Mouse (Mus musculus): Measurements from ENCODE around the gene Gpr153. TPM values are rescaled to one million over a fixed set of nuclear protein-coding genes. Genes with fewer than 3 reads are reported as not detected.
A peak's percentile ranks its signal among the peaks of the same experiment; 100 is the strongest.

The Gpr153 gene
- total RNA-seq, 2 experiments from 2014 or later, result 19.9 to 20.6 TPM

GRCm38 (mm10) chr4:152283186-152283950, 9.3 kb downstream of the Gpr153 start:
- intact Hi-C loops (cut with DNase I), result loop anchor here (10.0 kb wide), 1 partner anchor 299 kb away; the partner anchor contains the start of gene Thap3
- peak; percentile 89 to 92 for DNase-seq

GRCm38 (mm10) chr4:152285505-152285904, 11.5 kb downstream of the Gpr153 start:
- intact Hi-C loops (cut with DNase I), result loop anchor here (1.0 to 10.0 kb wide), 3 partner anchors 71 to 301 kb away; partner anchors contain the start of gene Thap3
- peak; percentile 73 to 78 for DNase-seq

- no peak for DNase-seq
- intact Hi-C loops (cut with DNase I), result loop anchor here (10.0 kb wide), 1 partner anchor 301 kb away; the partner anchor contains the start of gene Thap3
Measured at GRCm38 (mm10) chr4:152286183-152286582, 12.2 kb downstream of the Gpr153 start.

- DNase-seq, result peak; percentile 84 to 88
- intact Hi-C loops (cut with DNase I), result loop anchor here (10.0 kb wide), 1 partner anchor 302 kb away; the partner anchor contains the start of gene Thap3
Measured at GRCm38 (mm10) chr4:152286887-152287286, 12.9 kb downstream of the Gpr153 start.

GRCm38 (mm10) chr4:152287317-152288120, 13.5 kb downstream of the Gpr153 start:
- intact Hi-C loops (cut with DNase I), result loop anchor here (10.0 kb wide), 1 partner anchor 303 kb away; the partner anchor contains the start of gene Thap3
- DNase-seq, result no peak

GRCm38 (mm10) chr4:152288398-152288945, 14.4 kb downstream of the Gpr153 start:
- intact Hi-C loops (cut with DNase I), result loop anchor here (10.0 kb wide), 1 partner anchor 304 kb away; the partner anchor contains the start of gene Thap3
- DNase-seq, result no peak

GRCm38 (mm10) chr4:152290385-152290784, 16.4 kb downstream of the Gpr153 start:
- no peak for DNase-seq
- intact Hi-C loops (cut with DNase I), result no loop called here

- DNase-seq, result no peak
- intact Hi-C loops (cut with DNase I), result no loop called here
Measured at GRCm38 (mm10) chr4:152290991-152291390, 17.0 kb downstream of the Gpr153 start.

- intact Hi-C loops (cut with DNase I), result no loop called here
- no peak for DNase-seq
Measured at GRCm38 (mm10) chr4:152291562-152291961, 17.5 kb downstream of the Gpr153 start, which contains the start of gene Hes3. Hes3 (minus strand) TSS chr4:152291662.

- intact Hi-C loops (cut with DNase I), result no loop called here
- no peak for DNase-seq
Measured at GRCm38 (mm10) chr4:152292102-152292765, 18.2 kb downstream of the Gpr153 start.

- intact Hi-C loops (cut with DNase I), result no loop called here
- DNase-seq, result no peak
Measured at GRCm38 (mm10) chr4:152294188-152294929, 20.3 kb downstream of the Gpr153 start.

- DNase-seq, result no peak
- intact Hi-C loops (cut with DNase I), result no loop called here
Measured at GRCm38 (mm10) chr4:152295916-152296315, 21.9 kb downstream of the Gpr153 start.

GRCm38 (mm10) chr4:152296371-152296770, 22.3 kb downstream of the Gpr153 start:
- DNase-seq, result no peak
- intact Hi-C loops (cut with DNase I), result no loop called here

GRCm38 (mm10) chr4:152296874-152297861, 23.1 kb downstream of the Gpr153 start, which contains the start of gene Icmt:
Icmt (plus strand) TSS chr4:152297227.
- peak; percentile 100 for DNase-seq

GRCm38 (mm10) chr4:152298836-152299235, 24.8 kb downstream of the Gpr153 start:
- DNase-seq, result no peak
- intact Hi-C loops (cut with DNase I), result no loop called here

More at GRCm38 (mm10) chr4:152296874-152297861, 23.1 kb downstream of the Gpr153 start, which contains the start of gene Icmt:
- intact Hi-C loops (cut with DNase I), result no loop called here

- no peak for DNase-seq
- intact Hi-C loops (cut with DNase I), result no loop called here
Measured at GRCm38 (mm10) chr4:152300375-152300774, 26.3 kb downstream of the Gpr153 start.

GRCm38 (mm10) chr4:152302012-152302411, 28.0 kb downstream of the Gpr153 start:
- no peak for DNase-seq
- intact Hi-C loops (cut with DNase I), result no loop called here

- intact Hi-C loops (cut with DNase I), result no loop called here
- DNase-seq, result no peak
Measured at GRCm38 (mm10) chr4:152303172-152303571, 29.1 kb downstream of the Gpr153 start.
